Mouse (Mus musculus): Measurements from ENCODE around the gene Med29. TPM values are rescaled to one million over a fixed set of nuclear protein-coding genes. Genes with fewer than 3 reads are reported as not detected.

Med29 gene
- total RNA-seq, 2 experiments from 2014 or later, result 18.5 to 19.2 TPM

GRCm38 (mm10) chr7:28377190-28378065 is 15.1 kb downstream of the Med29 start:
- no peak for ATAC-seq (replicated peaks; ENCODE audit: poor library complexity, severe bottlenecking)

GRCm38 (mm10) chr7:28376011-28376771 is 16.3 kb downstream of the Med29 start:
- ATAC-seq (replicated peaks; ENCODE audit: poor library complexity, severe bottlenecking), result no peak

GRCm38 (mm10) chr7:28375176-28375921 is 17.2 kb downstream of the Med29 start:
- ATAC-seq (replicated peaks; ENCODE audit: poor library complexity, severe bottlenecking), result peak; percentile 31

- no peak for ATAC-seq (replicated peaks; ENCODE audit: poor library complexity, severe bottlenecking)
Measured at GRCm38 (mm10) chr7:28374647-28375046, 17.9 kb downstream of the Med29 start.

- no peak for ATAC-seq (replicated peaks; ENCODE audit: poor library complexity, severe bottlenecking)
Measured at GRCm38 (mm10) chr7:28373891-28374495, 18.5 kb downstream of the Med29 start.

- peak; percentile 2 for ATAC-seq (replicated peaks; ENCODE audit: poor library complexity, severe bottlenecking)
Measured at GRCm38 (mm10) chr7:28373131-28373581, 19.4 kb downstream of the Med29 start.

GRCm38 (mm10) chr7:28372251-28373108 is 20.0 kb downstream of the Med29 start, which contains the start of gene Plekhg2:
Gene Plekhg2 (minus strand): TSS chr7:28372599.
- peak; percentile 56 for ATAC-seq (replicated peaks; ENCODE audit: poor library complexity, severe bottlenecking)

- ATAC-seq (replicated peaks; ENCODE audit: poor library complexity, severe bottlenecking), result no peak
Measured at GRCm38 (mm10) chr7:28371514-28371989, 21.0 kb downstream of the Med29 start.

GRCm38 (mm10) chr7:28370977-28371513 is 21.5 kb downstream of the Med29 start:
- ATAC-seq (replicated peaks; ENCODE audit: poor library complexity, severe bottlenecking), result no peak

GRCm38 (mm10) chr7:28370051-28370450 is 22.5 kb downstream of the Med29 start:
- ATAC-seq (replicated peaks; ENCODE audit: poor library complexity, severe bottlenecking), result no peak

GRCm38 (mm10) chr7:28368276-28368920 is 24.1 kb downstream of the Med29 start:
- no peak for ATAC-seq (replicated peaks; ENCODE audit: poor library complexity, severe bottlenecking)

GRCm38 (mm10) chr7:28367663-28368275 is 24.7 kb downstream of the Med29 start:
- no peak for ATAC-seq (replicated peaks; ENCODE audit: poor library complexity, severe bottlenecking)

- no peak for ATAC-seq (replicated peaks; ENCODE audit: poor library complexity, severe bottlenecking)
Measured at GRCm38 (mm10) chr7:28362441-28363060, 30.0 kb downstream of the Med29 start.

GRCm38 (mm10) chr7:28361647-28362341 is 30.7 kb downstream of the Med29 start:
- ATAC-seq (replicated peaks; ENCODE audit: poor library complexity, severe bottlenecking), result no peak

GRCm38 (mm10) chr7:28360291-28360690 is 32.2 kb downstream of the Med29 start:
- no peak for ATAC-seq (replicated peaks; ENCODE audit: poor library complexity, severe bottlenecking)

GRCm38 (mm10) chr7:28359854-28360253 is 32.7 kb downstream of the Med29 start:
- no peak for ATAC-seq (replicated peaks; ENCODE audit: poor library complexity, severe bottlenecking)

GRCm38 (mm10) chr7:28358431-28358830 is 34.1 kb downstream of the Med29 start:
- no peak for ATAC-seq (replicated peaks; ENCODE audit: poor library complexity, severe bottlenecking)

All from granulocyte monocyte progenitor cell, adult 5-6 weeks (primary cell).